Mouse (Mus musculus) limb, embryonic 12.5 days (tissue): ENCODE measurements around the gene Gm42906. TPM values are rescaled to one million over a fixed set of nuclear protein-coding genes. Genes with fewer than 3 reads are reported as not detected.

Source experiments
- ATAC-seq: fragments of 200-750 bp; cut with Nextera tagmentation; 2 replicates; pipeline ENCODE4 v1.8.0; 2017; ENCODE audit warnings: low read depth, moderate TSS enrichment; ENCODE audit not compliant: insufficient number of reproducible peaks, insufficient read depth, low FRiP score, low TSS enrichment
- H3K27ac ChIP-seq: fragments of 300-500 bp; sonication (generic); 2 replicates; pipeline ENCODE4 v1.5.1; 2016; ENCODE audit warnings: mild to moderate bottlenecking, moderate library complexity
- H3K27me3 ChIP-seq: fragments of 300-500 bp; sonication (generic); 2 replicates; pipeline ENCODE4 v1.6.1; 2016; ENCODE audit warnings: mild to moderate bottlenecking, moderate library complexity
- H3K36me3 ChIP-seq: fragments of 300-500 bp; sonication (generic); 2 replicates; pipeline ENCODE4 v1.6.1; 2016; ENCODE audit warnings: mild to moderate bottlenecking, moderate library complexity
- H3K4me1 ChIP-seq: fragments of 300-500 bp; sonication (generic); replicated peaks from 2 replicates; pipeline ENCODE4 v1.6.1; 2016
- H3K4me2 ChIP-seq: fragments of 300-500 bp; sonication (generic); 2 replicates; pipeline ENCODE4 v1.6.1; 2016; ENCODE audit warnings: mild to moderate bottlenecking, moderate library complexity
- H3K4me3 ChIP-seq: fragments of 300-500 bp; sonication (generic); replicated peaks from 2 replicates; pipeline ENCODE4 v1.5.1; 2016; ENCODE audit warnings: mild to moderate bottlenecking
- H3K9ac ChIP-seq: fragments of 300-500 bp; sonication (generic); replicated peaks from 2 replicates; pipeline ENCODE4 v1.6.1; 2016; ENCODE audit warnings: mild to moderate bottlenecking, moderate library complexity
- H3K9me3 ChIP-seq: fragments of 300-500 bp; sonication (generic); 2 replicates; pipeline ENCODE4 v1.6.1; 2016; ENCODE audit warnings: mild to moderate bottlenecking, moderate library complexity
- WGBS: fragments of 180-500 bp; shearing (Covaris S2); methylation state at CpG from one replicate; pipeline ENCODE4 v1.1.7; 2016; 5-methylcytosine and 5-hydroxymethylcytosine counted together
- polyA plus RNA-seq: library from polyadenylated mRNA; unstranded; fragments of >200 nt; fragmentation: Nextera tagmentation; extraction: Ambion mirVana; gene quantifications from 2 replicates; pipeline ENCODE4 v1.2.1, GENCODE M21; 2016

Gm42906 gene
- polyA plus RNA-seq, 1 experiment from 2014 or later: not detected

- H3K27ac ChIP-seq: no peak overlapping the region
- H3K4me2 ChIP-seq: no peak overlapping the region
- no peaks in the 10 kb centered on the region for H3K36me3 ChIP-seq
- ATAC-seq: no peak
- no peaks in the 10 kb centered on the region for H3K4me1 ChIP-seq
- no peaks in the 10 kb centered on the region for H3K27me3 ChIP-seq
- no peaks in the 10 kb centered on the region for H3K9me3 ChIP-seq
- no peak overlapping the region for H3K4me3 ChIP-seq
- WGBS: 76% methylated on average over 5 of the region's 5 CpGs
- H3K9ac ChIP-seq: no peak overlapping the region
Observed at GRCm38 (mm10) chr5:151202925-151203324, 225.0 kb downstream of the Gm42906 start.

- WGBS: 80% methylated on average over 3 of the region's 3 CpGs
- ATAC-seq: no peak
Observed at GRCm38 (mm10) chr5:151201220-151201619, 226.7 kb downstream of the Gm42906 start.

GRCm38 (mm10) chr5:151199235-151199634 is 228.7 kb downstream of the Gm42906 start:
- H3K9ac ChIP-seq: no peak overlapping the region
- ATAC-seq: no peak
- H3K4me3 ChIP-seq: no peak overlapping the region
- no peaks in the 10 kb centered on the region for H3K9me3 ChIP-seq
- 86% methylated on average over 3 of the region's 3 CpGs for WGBS
- H3K36me3 ChIP-seq: no peaks in the 10 kb centered on the region
- H3K27me3 ChIP-seq: no peaks in the 10 kb centered on the region
- H3K27ac ChIP-seq: no peak overlapping the region
- no peaks in the 10 kb centered on the region for H3K4me1 ChIP-seq
- H3K4me2 ChIP-seq: no peak overlapping the region

More at GRCm38 (mm10) chr5:151201220-151201619, 226.7 kb downstream of the Gm42906 start:
- Histone ChIP-seq H3K36me3 (no peaks in the 10 kb centered on the region), H3K9me3 (no peaks in the 10 kb centered on the region), H3K27me3 (no peaks in the 10 kb centered on the region), H3K9ac (no peak overlapping the region), H3K27ac (no peak overlapping the region), H3K4me2 (no peak overlapping the region), H3K4me1 (no peaks in the 10 kb centered on the region), H3K4me3 (no peak overlapping the region)

GRCm38 (mm10) chr5:151196603-151197272 is 231.2 kb downstream of the Gm42906 start:
- no peak for ATAC-seq
- no peak overlapping the region for H3K27ac ChIP-seq
- no peaks in the 10 kb centered on the region for H3K36me3 ChIP-seq
- H3K9ac ChIP-seq: no peak overlapping the region
- H3K27me3 ChIP-seq: no peaks in the 10 kb centered on the region
- no peak overlapping the region for H3K4me2 ChIP-seq
- no peaks in the 10 kb centered on the region for H3K9me3 ChIP-seq
- H3K4me1 ChIP-seq: no peaks in the 10 kb centered on the region
- WGBS: 78% methylated on average over 13 of the region's 13 CpGs
- H3K4me3 ChIP-seq: no peak overlapping the region

GRCm38 (mm10) chr5:151193885-151194520 is 234.0 kb downstream of the Gm42906 start:
- Histone ChIP-seq H3K4me3 (no peak overlapping the region), H3K27ac (no peak overlapping the region), H3K27me3 (no peaks in the 10 kb centered on the region), H3K9ac (no peak overlapping the region), H3K4me1 (peaks cover 8% of the 10 kb centered on the region), H3K36me3 (no peaks in the 10 kb centered on the region), H3K4me2 (no peak overlapping the region), H3K9me3 (no peaks in the 10 kb centered on the region)
- no peak for ATAC-seq
- WGBS: 51% methylated on average over 3 of the region's 3 CpGs

- Histone ChIP-seq H3K4me1 (peaks cover 8% of the 10 kb centered on the region), H3K36me3 (no peaks in the 10 kb centered on the region), H3K4me3 (no peak overlapping the region), H3K4me2 (no peak overlapping the region), H3K27ac (no peak overlapping the region), H3K9ac (no peak overlapping the region), H3K27me3 (no peaks in the 10 kb centered on the region), H3K9me3 (no peaks in the 10 kb centered on the region)
- ATAC-seq: no peak
- WGBS: 75% methylated on average over 2 of the region's 2 CpGs
Observed at GRCm38 (mm10) chr5:151192266-151192665, 235.7 kb downstream of the Gm42906 start.

GRCm38 (mm10) chr5:151190764-151191163 is 237.2 kb downstream of the Gm42906 start:
- H3K9ac ChIP-seq: no peak overlapping the region
- WGBS: 66% methylated on average over 5 of the region's 5 CpGs
- no peak for ATAC-seq
- peak overlapping the region; percentile 45; the same call in 1 of the 2 replicates for H3K27ac ChIP-seq
- no peaks in the 10 kb centered on the region for H3K9me3 ChIP-seq
- H3K36me3 ChIP-seq: no peaks in the 10 kb centered on the region
- peaks cover 8% of the 10 kb centered on the region for H3K4me1 ChIP-seq
- peak overlapping the region; percentile 89 for H3K4me2 ChIP-seq
- no peak overlapping the region for H3K4me3 ChIP-seq
- no peaks in the 10 kb centered on the region for H3K27me3 ChIP-seq

GRCm38 (mm10) chr5:151189789-151190378 is 238.1 kb downstream of the Gm42906 start:
- peak; percentile 91 for ATAC-seq

GRCm38 (mm10) chr5:151189321-151189720 is 238.6 kb downstream of the Gm42906 start:
- ATAC-seq: no peak
- peak overlapping the region; percentile 70 for H3K9ac ChIP-seq
- 23% methylated on average over 3 of the region's 3 CpGs for WGBS
- H3K4me3 ChIP-seq: peak overlapping the region; percentile 62
- 0 out of 2 replicates have a peak overlapping the region, but pooled peaks have one; percentile 57 for H3K27ac ChIP-seq
- H3K36me3 ChIP-seq: no peaks in the 10 kb centered on the region
- no peaks in the 10 kb centered on the region for H3K27me3 ChIP-seq
- H3K4me2 ChIP-seq: peak overlapping the region; percentile 89
- peaks cover 8% of the 10 kb centered on the region for H3K4me1 ChIP-seq
- no peaks in the 10 kb centered on the region for H3K9me3 ChIP-seq

More at GRCm38 (mm10) chr5:151189789-151190378, 238.1 kb downstream of the Gm42906 start:
- no peaks in the 10 kb centered on the region for H3K27me3 ChIP-seq
- 3% methylated on average over 27 of the region's 27 CpGs for WGBS
- no peaks in the 10 kb centered on the region for H3K36me3 ChIP-seq
- H3K9ac ChIP-seq: peak overlapping the region; percentile 70
- peak overlapping the region; percentile 57; the same call in 1 of the 2 replicates for H3K27ac ChIP-seq
- H3K9me3 ChIP-seq: no peaks in the 10 kb centered on the region
- peak overlapping the region; percentile 62 for H3K4me3 ChIP-seq
- H3K4me2 ChIP-seq: peak overlapping the region; percentile 89
- peaks cover 8% of the 10 kb centered on the region for H3K4me1 ChIP-seq

GRCm38 (mm10) chr5:151188659-151189058 is 239.3 kb downstream of the Gm42906 start:
- ATAC-seq: no peak
- no peak overlapping the region for H3K4me3 ChIP-seq
- H3K36me3 ChIP-seq: no peaks in the 10 kb centered on the region
- 91% methylated on average over 6 of the region's 6 CpGs for WGBS
- peaks cover 8% of the 10 kb centered on the region for H3K4me1 ChIP-seq
- no peaks in the 10 kb centered on the region for H3K9me3 ChIP-seq
- H3K27ac ChIP-seq: no peak overlapping the region
- no peak overlapping the region for H3K9ac ChIP-seq
- peak overlapping the region; percentile 89 for H3K4me2 ChIP-seq
- no peaks in the 10 kb centered on the region for H3K27me3 ChIP-seq

- 86% methylated on average over 11 of the region's 11 CpGs for WGBS
- Histone ChIP-seq H3K4me1 (peaks cover 8% of the 10 kb centered on the region), H3K27me3 (no peaks in the 10 kb centered on the region), H3K9ac (no peak overlapping the region), H3K36me3 (no peaks in the 10 kb centered on the region), H3K4me3 (no peak overlapping the region), H3K9me3 (no peaks in the 10 kb centered on the region), H3K4me2 (no peak overlapping the region), H3K27ac (no peak overlapping the region)
- no peak for ATAC-seq
Observed at GRCm38 (mm10) chr5:151187336-151187735, 240.6 kb downstream of the Gm42906 start.
